Mouse (Mus musculus): Measurements from ENCODE around the gene Itsn1.

The Itsn1 gene

DNA sequence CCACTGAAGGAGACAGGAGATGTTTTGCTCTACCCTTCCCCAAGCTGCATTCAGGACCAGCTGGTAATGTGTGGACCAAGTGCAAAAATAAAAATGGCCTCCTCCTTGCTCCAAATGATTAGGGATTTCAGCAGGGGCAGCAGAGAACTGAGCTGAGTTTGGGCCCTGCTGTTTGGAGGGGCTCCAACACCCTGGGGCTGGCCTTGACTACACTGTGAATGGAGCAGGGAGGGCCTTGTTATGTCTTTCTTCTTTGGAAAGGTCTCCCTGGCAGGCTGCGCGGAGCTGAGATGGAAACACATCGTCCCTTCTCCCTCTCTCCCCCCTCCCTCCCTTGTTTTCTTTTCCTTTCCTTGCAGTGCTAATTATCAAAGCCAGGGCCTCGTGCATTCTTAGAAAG lies 189.4 kb downstream of the Itsn1 start:
- DNase-seq, result peak in 1 of 2 experiments; percentile 52

DNA sequence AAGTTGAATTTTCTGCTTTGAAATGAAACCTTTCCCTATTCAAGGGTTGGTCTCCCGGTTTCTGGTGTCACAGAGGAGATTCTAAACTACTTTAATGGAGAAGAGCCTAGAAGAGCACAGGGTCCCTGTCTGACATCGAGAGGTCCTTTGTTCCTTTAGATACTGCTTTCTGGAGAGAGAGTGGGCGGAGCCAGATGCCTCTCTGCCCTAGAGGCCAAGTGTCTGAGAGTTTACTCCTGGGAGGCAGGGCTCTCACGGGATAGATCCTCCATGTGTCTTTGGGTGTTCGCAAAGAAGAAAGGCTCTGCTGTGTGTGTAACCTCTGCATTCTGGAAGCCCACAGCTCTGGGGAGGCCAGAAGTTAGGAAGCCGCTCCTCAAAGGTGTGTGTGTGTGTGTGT lies 190.0 kb downstream of the Itsn1 start:
- DNase-seq, result no peak

DNA sequence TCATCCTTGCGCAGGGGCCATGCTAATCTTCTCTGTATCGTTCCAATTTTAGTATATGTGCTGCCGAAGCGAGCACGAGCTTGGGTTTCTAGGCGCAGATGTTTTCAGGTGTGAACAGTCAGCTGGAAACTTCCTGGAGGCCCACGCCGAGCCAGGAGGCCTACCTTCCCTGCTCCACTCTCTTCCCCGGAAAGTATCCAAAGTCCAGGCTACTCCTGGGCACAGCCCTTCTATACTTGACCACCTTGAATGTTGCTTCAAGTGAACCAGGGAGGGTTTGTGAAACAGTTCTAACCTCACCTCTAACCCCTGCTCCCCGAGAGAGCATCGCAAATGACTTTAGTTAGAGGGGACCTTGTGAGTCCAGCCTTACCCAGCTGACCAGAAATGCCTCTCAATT lies 192.3 kb downstream of the Itsn1 start:
- no peak for DNase-seq

DNA sequence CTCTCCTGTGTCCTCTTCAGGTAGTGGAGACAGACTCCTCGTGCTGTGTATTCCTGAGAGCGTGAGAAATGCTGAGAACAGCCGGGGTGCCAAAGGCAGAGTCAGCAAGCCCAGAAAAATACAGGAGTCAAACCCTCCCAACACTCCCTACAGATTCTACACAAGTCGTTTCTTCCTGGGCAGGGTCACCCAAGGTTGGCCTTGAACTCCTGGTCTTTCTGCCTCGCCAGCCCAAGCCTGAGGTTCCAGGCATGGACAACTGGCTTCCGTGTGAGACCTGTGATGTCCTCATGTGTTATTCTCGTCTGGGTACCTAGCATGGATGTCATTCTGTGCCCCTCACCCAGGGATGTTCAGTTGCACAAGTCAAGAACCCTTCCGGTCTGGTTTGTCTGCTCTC lies 193.9 kb downstream of the Itsn1 start:
- DNase-seq, result peak; percentile 13 to 14

DNA sequence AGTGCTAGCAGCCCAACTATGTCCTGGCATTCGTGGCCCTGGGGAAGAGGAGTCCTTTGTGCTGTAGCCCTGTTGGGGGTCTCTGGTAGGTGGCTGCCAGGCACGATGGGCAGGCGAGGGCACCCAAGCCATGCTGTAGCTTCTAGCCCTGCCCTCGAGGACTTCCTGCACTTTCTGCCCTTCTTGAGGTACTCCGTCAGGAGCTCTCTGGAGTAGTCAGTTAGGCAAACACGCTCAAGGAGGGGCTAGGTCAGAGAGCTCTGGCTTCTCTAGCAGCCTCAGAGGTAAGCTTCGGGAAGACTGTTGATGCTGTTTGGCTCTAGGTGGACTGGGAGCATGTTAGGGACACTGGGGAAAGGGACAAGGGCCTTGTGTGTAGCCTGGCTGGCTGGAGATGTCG lies 195.3 kb downstream of the Itsn1 start:
- DNase-seq, result peak in 1 of 2 experiments; percentile 9

DNA sequence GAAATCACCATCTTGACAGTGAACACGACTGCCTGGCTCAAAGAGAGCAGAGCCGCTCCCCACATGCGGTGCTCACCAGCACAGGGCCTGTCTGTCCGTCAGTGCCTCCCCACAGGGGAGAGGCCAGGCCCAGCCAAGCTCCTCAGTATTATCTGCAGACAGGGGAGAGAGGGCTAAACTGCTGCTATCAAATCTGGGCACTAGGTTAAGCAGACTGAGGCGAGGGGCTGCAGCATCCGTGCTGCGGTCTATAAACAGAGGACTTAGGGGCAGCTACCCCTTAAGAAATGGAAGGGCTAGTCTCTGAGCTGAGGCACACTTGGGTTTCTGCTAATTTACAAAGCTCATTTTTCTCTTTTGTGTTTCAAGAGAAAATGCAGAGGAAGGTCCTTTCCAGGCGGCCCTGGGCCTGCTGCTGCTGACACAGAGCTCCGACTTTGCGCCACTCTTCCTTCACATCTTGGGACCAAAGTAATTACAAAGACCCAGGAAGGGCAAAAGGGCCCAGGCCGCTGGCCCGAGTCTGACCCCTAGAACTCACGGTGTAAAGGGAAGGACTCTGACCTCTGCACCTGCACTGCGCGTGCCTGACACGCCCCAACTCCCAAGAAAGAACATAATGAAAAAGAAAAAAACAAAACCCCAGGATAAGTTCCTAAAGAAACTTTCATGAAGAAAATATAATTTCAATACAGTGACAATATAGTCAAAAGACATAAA lies 199.0 kb downstream of the Itsn1 start:
- DNase-seq, result peak in 1 of 2 experiments; percentile 14

DNA sequence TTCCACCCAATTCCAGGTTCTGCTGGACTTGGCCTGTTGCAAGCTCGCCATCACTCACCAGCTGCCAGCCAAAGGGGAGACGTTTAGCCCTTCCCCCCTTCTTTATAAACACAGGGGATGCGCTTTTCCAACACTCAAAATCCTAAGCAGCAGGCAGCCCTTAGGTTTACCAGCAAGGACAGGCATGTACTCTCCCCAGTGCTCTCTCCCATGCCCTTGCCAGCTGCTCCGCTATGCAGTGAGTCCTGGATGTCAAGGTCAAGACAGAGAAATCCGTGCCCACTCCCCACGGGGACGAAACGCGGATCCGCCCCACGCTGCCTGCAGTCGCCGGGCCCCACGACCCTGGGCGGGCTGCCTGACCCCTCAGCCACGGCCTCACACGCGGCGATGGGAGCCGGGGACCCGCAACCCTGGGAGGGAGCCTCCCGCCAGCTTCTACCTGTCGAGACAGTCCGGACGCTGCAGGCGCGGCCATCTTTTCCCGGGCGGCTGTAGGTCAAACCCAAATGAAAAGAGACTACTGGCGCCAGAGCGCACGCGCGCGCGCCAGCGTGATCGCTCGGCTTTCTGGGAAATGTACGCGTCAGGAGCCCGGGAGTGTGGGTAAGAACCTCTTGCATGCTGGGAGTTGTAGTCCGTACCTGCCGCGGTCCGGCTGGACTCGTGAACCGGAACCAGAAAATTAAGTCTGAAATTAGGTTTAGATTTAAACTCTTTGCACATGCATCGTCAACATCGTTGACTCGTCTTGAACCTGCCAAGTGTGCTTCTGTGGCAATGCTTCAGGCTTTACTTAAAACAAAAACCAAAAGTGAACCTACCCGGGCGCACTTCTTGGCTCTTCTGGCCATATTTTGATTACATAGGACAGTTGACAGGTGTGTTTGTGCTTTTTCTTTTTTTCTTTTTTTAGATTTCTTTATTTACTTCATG lies 202.3 kb downstream of the Itsn1 start:
- DNase-seq, result peak; percentile 92 to 94

DNA sequence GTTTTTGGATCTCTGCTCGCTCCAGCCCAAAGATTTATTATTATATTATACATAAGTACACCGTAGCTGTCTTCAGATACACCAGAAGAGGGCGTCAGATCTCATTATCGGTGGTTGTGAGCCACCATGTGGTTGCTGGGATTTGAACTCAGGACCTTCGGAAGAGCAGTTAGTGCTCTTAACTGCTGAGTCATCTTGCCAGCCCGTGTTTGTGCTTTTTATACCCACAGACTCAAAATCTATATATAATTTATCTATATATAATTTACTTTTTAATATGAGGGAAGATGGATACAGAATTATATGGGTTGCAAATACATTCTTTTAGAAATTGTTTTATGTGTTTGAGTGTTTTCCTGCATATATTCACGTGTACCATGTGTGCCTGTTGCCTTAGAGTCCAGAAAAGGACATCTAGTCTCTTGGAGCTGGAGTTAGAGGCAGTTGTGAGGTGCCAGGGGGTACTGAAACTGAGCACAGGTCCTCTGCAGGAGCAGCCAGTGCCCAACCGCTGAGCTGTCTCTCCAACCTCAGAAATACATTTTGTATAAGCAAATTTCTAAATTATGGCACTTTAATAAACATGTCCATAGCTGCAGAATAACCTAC lies 203.1 kb downstream of the Itsn1 start:
- DNase-seq, result no peak

DNA sequence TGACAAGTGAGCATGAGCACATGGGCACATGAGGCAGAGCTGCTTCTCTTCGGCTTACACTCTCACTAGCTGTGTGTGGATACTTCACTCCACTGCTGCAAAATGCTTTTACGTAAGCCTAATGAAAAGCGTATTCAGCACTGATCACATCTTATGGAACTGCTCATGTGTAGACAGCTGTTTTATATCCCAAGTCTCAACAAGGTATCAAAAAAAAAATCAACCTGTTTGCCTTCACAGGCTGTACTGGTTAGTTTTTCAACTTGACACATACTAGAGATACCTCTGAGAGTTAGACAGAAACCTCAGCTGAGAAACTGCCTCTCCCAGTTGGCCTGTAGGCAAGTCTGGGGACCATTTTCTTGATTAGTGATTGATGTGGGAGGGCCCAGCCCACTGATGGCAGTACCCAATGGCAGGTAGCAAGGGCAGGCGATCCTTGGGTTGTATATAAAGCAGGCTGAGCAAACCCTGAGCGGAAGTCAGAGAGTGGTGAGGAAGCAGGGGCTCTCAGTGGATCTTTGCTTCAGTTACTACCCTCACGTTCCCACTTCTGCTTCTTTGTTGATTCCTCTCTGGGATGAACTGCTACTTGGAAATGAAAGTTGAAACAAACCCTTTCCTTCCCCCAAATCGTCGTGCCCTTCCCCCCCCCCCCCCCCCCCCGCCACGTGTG lies 203.9 kb downstream of the Itsn1 start:
- no peak for DNase-seq

DNA sequence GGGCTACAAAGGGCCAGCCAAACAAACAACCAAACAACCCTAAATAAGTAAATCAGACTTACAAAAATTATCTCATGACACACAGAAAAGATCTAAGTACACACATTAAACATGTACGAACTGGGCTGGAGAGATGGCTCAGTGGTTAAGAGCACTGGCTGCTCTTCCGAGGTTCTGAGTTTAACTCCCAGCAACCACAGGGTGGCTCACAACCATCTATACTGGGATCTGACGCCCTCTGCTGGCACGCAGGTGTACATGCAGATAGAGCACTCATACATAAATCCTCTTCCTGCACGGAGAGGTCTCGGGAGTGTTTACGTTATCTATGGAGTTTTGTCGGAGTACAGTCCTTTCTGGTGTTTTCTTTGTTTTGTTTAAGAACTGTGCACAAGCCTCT lies 206.0 kb downstream of the Itsn1 start:
- peak in 1 of 2 experiments; percentile 67 for DNase-seq

DNA sequence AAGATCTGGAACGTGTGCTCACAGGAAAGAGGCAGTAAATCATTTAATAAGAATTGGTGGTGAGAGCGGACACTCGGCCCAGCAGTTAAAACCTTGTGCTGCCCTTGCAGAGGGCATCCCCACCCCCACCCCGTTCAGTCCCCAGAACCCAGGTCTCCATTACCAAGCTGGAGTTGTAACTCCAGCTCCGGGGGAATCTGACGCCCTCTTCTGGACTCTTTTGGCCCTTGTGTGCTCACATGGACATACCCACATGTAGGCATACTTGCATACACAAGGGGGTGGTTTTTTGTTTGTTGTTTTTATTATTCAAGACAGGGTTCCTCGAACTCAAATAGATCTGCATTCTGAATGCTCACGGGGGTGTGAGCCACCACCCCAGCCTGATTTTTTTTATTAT lies 206.6 kb downstream of the Itsn1 start:
- no peak for DNase-seq

DNA sequence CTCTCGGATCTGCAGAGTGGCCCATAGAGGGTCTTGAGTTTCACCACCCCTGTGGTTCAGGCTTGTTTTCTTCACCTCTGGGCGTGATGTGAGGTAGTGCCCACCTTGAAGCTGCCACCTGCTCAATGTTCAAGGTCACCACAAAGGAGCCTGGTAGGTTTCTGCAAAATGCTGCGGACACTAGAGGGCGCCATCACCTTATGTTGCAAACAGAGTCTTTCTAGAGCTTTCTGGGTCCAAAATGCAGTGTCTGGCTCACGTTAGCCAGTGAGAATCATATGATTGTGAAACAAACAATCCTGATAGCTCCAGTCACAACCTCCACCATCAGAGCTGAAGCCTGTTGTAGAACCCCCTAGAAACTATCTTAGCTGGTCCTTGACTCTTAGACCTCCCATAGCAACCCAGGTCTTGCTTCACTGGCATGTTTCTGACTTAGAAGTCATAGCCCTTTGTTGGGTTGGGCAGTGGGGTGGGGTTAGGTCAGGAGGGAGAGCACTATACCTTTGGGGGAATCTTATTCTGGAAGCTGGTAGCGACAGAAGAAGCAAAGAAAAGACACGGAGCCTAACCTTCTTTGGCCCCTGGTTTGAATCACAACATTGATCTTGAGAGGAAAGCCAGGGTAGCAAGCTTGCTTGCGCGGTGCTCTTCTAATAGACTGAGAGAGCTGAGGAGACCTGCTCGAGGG lies 207.4 kb downstream of the Itsn1 start:
- peak; percentile 89 to 95 for DNase-seq

DNA sequence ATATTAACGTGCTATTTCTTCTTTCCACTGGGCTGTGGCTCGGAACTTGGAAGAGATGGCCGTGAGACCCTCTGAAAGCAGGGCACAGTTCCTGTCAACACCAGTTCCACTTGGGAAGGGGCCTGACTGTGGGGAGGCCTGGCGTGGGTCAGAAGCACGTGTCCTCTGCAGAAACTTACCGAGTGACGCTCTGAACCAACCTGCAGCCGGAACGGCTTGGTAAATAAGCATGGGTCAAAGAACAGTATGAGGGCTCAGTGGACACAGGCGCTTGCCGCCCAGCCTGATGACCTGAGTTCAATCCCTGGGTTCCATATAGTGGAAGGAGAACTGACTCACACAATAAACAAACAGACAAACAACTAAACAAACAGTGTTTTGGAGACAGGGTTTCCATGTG lies 208.2 kb downstream of the Itsn1 start:
- no peak for DNase-seq

DNA sequence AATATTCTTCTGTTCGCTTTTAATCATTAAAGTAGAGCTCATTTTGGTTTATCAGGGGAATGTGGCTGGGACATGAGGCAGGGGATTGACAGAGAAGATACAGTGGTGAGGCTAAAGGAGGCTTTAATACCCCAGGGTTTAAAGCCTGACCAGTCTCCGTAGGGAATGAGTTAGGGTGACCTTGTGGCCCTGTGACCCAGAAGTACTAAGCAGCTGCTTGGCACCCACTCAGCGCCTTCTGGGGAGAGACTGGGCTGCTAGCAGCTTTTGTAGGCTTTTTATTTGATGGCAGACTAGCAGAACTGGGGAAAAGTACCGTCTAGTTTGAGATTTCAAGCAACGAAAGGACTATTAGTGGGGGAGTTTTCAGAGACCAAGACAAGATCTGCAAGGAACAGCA lies 209.1 kb downstream of the Itsn1 start:
- DNase-seq, result no peak

DNA sequence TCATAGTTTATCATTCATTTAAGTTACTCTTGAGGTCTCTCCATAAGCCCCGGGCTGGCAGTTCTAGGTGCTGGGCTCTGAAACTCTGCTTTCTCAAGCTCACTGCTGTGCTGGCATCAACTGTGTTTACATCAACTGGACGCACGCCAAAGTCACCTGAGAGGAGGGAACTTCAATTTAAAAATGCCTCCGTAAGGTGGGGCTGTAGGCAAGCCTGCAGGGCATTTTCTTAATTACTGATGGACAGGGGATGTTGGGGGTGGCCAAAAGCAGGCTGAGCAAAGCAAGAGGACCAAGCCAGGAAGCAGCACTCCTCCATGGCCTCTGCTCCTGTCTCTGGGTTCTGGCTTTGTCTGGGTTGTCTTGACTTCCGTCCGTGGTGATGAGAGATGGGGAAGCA lies 211.6 kb downstream of the Itsn1 start:
- peak in 1 of 2 experiments; percentile 37 for DNase-seq

DNA sequence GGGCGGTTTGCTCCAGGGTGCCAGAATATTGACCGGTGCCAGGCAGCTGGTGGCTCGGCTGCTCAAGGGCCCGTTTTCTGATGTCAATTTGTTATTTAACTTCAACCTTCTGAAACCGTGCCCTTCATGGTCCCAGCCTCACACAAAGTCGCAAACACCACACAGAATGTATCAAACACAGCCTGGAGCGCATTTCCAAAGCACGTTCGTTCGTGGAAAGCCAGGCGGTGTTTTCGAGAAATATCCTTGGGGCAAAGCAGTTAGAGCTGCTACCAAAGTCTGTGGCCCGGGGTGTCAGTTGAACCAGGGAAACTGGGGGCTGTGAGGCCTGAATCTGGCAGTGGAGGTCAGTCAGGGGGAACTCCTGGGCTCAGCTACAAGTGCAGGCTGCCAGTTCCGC lies 213.1 kb downstream of the Itsn1 start:
- DNase-seq, result no peak

DNA sequence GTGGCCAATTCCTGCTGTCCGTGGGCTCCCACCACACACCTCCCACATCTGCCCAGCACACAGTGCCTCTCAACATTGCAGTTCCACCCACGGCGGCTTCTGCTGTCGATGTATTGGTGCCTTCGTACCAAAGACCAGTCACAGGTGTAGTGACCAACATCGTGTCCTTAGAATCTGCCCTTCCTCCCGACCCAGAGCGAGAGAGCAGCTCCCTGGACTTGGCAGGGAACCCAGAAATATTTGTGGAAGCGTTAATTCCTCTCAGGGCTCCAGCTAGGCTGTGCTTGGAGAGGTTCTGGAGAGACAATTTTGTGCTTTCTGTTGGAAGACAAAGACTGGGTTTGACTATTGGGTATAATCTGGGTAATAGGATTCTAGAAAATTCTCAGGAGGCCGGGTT lies 217.2 kb downstream of the Itsn1 start:
- no peak for DNase-seq

DNA sequence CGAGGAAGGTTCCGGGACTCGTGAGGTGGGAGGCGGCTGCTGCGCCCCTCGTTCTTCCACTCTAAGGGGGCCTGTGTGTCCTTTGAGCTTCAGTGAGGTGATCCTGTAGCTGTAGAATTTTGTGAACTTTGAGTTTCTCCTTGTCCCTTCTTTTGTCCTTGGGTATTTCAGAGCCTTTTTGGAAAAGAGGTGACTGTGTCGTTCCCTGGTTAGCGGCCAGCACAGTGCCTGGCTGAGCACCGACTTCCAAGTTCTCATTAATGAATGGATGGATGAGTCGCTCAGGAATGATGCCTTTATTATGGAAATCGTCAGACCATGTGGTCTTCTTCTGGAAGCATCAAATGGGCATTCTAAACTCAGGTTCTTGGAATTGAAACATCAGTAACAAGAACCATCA lies 218.0 kb downstream of the Itsn1 start:
- peak; percentile 29 to 54 for DNase-seq

DNA sequence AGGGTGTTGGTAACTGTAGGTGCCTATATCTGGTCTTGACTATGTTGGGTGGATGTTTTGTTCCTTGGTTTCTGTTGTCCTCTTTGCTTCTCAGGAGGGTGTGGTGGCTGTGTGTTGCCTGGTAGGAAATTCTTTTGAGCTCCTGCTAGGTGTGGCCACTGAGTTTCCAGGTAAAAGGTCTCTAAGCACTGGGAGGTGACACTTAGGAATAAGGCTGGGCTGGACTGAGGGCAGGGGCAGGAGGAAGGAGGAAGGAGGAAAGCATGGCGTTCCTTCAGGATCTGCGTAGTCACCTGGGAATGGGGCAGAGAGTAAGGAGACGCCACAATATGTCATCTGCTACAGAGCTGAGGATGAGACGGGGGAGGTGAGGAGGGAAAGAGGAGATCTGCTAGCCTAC lies 224.9 kb downstream of the Itsn1 start:
- no peak for DNase-seq

DNA sequence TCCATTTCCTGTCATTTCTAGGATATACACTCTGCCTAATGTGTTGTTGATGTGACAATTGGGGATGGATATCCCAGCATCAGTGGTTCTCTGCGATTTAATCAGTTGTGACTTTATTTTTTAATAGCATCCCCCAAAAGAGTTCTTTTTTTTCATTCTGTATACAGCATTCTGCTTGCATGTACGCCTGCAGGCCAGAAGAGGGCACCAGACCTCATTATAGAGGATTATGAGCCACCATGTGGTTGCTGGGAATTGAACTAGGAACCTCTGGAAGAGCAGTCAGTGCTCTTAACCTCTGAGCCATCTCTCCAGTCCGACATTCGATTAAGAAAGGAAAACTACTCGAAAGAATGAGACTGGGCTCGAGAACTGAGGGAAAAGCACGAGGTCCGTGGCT lies 225.7 kb downstream of the Itsn1 start:
- DNase-seq, result no peak

DNA sequence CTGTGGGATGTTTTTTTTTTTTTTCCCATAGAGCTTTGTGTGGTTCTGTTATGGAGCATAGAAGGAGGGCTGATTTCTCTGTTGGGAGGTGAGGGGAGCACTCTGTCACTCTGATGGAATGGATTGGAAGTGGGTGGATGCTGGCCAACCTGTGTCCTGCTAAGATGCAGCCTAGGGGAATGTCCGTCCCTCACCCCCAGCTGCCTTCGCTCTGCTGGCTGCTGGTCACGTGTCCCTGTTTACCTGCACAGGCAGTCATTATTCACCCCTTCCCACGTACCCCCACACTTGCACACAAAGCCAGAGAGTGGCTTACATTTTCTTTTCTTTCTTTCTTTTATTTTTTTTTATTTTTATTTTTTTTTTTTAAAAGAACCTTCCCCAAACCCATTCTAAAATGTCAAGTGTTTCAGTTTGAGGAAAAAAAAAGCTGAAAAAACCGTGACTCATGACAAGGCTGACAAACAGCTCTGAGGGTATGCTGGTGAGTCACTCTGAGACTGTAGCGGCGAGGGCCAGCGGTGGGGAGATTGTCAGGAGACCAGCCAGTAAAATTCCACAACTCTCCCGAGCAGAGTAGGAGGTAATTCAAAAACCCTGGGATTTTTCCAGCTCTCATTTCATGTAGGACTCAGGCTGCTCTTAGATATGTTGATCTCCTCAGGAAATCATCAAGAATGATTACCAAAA lies 233.3 kb downstream of the Itsn1 start:
- DNase-seq, result peak in 1 of 2 experiments; percentile 64
